Mouse (Mus musculus): Measurements from ENCODE around the gene Smim24. TPM values are rescaled to one million over a fixed set of nuclear protein-coding genes. Genes with fewer than 3 reads are reported as not detected.

The Smim24 gene
- polyA plus RNA-seq, 2 experiments: 4.3 to 7.8 TPM

GRCm38 (mm10) chr10:81407539-81408423 is 14.9 kb downstream of the Smim24 start:
- peak overlapping the region; percentile 12; the same call in 1 of the 2 replicates for H3K9ac ChIP-seq (ENCODE audit: low read depth, low read length, severe bottlenecking)
- peaks cover 71% of the 10 kb centered on the region for H3K36me3 ChIP-seq (ENCODE audit: control insufficient read depth, insufficient read depth, low read length)
- no peaks in the 10 kb centered on the region for H3K27me3 ChIP-seq (ENCODE audit: control insufficient read depth, insufficient read depth, low read length)
- peak overlapping the region; percentile 25; the same call in 1 of the 2 replicates for H3K4me2 ChIP-seq (replicated peaks; ENCODE audit: low read depth, low read length, severe bottlenecking)
- no peak for TF ChIP-seq POLR2A (IDR thresholded peaks at IDR 0.05; ENCODE audit: borderline replicate concordance, extremely low read depth, insufficient read depth, insufficient read length)
- H3K4me3 ChIP-seq (replicated peaks; ENCODE audit: low read length): peak overlapping the region; percentile 17; the same call in 1 of the 2 replicates
- DNase-seq (ENCODE audit: low spot score) (peak; percentile 85), ATAC-seq (ENCODE audit: low FRiP score, low read depth) (0 out of 2 replicates have a peak, but pooled peaks have one; percentile 21)
- peaks cover 56% of the 10 kb centered on the region for H3K4me1 ChIP-seq (ENCODE audit: control insufficient read depth, insufficient read depth, low read length)
- no peaks in the 10 kb centered on the region for H3K9me3 ChIP-seq (ENCODE audit: control insufficient read depth, low read length)
- no peak overlapping the region for H3K27ac ChIP-seq (replicated peaks; ENCODE audit: low read depth, low read length)
- WGBS: 20% methylated on average over 31 of the region's 31 CpGs

GRCm38 (mm10) chr10:81408424-81408729 is 15.5 kb downstream of the Smim24 start:
- no peaks in the 10 kb centered on the region for H3K9me3 ChIP-seq (ENCODE audit: control insufficient read depth, low read length)
- 52% methylated on average over 13 of the region's 13 CpGs for WGBS
- no peak for TF ChIP-seq POLR2A (IDR thresholded peaks at IDR 0.05; ENCODE audit: borderline replicate concordance, extremely low read depth, insufficient read depth, insufficient read length)
- no peaks in the 10 kb centered on the region for H3K27me3 ChIP-seq (ENCODE audit: control insufficient read depth, insufficient read depth, low read length)
- no peak for DNase-seq (ENCODE audit: low spot score)
- H3K9ac ChIP-seq (ENCODE audit: low read depth, low read length, severe bottlenecking): no peak overlapping the region
- H3K4me3 ChIP-seq (replicated peaks; ENCODE audit: low read length): no peak overlapping the region
- peaks cover 55% of the 10 kb centered on the region for H3K4me1 ChIP-seq (ENCODE audit: control insufficient read depth, insufficient read depth, low read length)
- H3K36me3 ChIP-seq (ENCODE audit: control insufficient read depth, insufficient read depth, low read length): peaks cover 70% of the 10 kb centered on the region
- no peak for ATAC-seq (ENCODE audit: low FRiP score, low read depth)
- H3K4me2 ChIP-seq (replicated peaks; ENCODE audit: low read depth, low read length, severe bottlenecking): no peak overlapping the region
- no peak overlapping the region for H3K27ac ChIP-seq (replicated peaks; ENCODE audit: low read depth, low read length)

DNA sequence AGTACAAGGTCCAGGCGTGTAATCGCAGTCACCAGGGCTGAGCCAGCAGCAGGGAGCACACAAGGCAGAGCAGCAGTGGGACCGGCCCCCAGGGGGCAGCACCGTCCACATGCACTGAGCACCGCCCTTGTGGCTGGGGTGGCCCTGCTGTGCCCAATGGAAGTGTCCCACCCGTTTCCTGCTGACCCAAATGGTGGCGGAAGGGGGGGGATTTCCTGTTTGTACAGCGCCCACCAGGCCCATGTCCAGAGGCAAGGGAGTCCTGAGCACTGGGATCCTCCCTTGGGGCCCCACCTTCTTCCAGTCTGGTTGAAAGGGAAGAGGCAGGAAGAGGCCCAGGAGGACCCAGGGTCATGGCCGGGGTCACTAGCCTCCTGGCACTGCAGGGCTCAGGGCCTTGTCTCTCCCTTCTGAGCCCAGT is 16.0 kb downstream of the Smim24 start:
- H3K27me3 ChIP-seq (ENCODE audit: control insufficient read depth, insufficient read depth, low read length): no peaks in the 10 kb centered on the region
- H3K9me3 ChIP-seq (ENCODE audit: control insufficient read depth, low read length): no peaks in the 10 kb centered on the region
- H3K4me2 ChIP-seq (replicated peaks; ENCODE audit: low read depth, low read length, severe bottlenecking): no peak overlapping the region
- WGBS: 11% methylated on average over 8 of the region's 9 CpGs
- DNase-seq (ENCODE audit: low spot score): peak; percentile 65
- H3K4me1 ChIP-seq (ENCODE audit: control insufficient read depth, insufficient read depth, low read length): peaks cover 58% of the 10 kb centered on the region
- TF ChIP-seq POLR2A (IDR thresholded peaks at IDR 0.05; ENCODE audit: borderline replicate concordance, extremely low read depth, insufficient read depth, insufficient read length): no peak
- H3K36me3 ChIP-seq (ENCODE audit: control insufficient read depth, insufficient read depth, low read length): peaks cover 68% of the 10 kb centered on the region
- ATAC-seq (ENCODE audit: low FRiP score, low read depth): 0 out of 2 replicates have a peak, but pooled peaks have one; percentile 13
- H3K9ac ChIP-seq (ENCODE audit: low read depth, low read length, severe bottlenecking): no peak overlapping the region
- no peak overlapping the region for H3K4me3 ChIP-seq (replicated peaks; ENCODE audit: low read length)
- H3K27ac ChIP-seq (replicated peaks; ENCODE audit: low read depth, low read length): no peak overlapping the region

DNA sequence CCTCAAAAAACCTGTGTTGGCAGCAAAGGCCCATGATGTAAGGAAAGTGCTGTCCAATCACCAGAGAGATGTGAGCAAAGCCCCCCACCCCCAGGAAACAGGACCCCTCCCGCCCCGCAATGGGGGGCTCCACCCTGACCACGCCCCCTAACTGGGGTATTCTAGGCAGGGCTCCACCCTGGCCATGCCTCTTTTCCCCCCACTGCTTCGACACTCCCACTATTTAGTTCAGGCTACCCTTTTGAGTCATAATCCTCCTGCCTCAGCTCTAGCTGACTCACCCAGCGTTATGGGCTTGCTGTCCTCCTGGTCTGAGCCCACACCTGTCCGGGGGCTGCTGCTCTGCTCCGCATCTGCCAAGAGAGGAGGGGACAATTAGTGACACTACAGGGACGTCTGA is 16.5 kb downstream of the Smim24 start:
- ATAC-seq (ENCODE audit: low FRiP score, low read depth) (peak; percentile 4; the same call in 1 of the 2 replicates), DNase-seq (ENCODE audit: low spot score) (no peak)
- Histone ChIP-seq H3K36me3 (ENCODE audit: control insufficient read depth, insufficient read depth, low read length) (peaks cover 63% of the 10 kb centered on the region), H3K4me1 (ENCODE audit: control insufficient read depth, insufficient read depth, low read length) (peaks cover 59% of the 10 kb centered on the region), H3K4me3 (replicated peaks; ENCODE audit: low read length) (no peak overlapping the region), H3K4me2 (replicated peaks; ENCODE audit: low read depth, low read length, severe bottlenecking) (no peak overlapping the region), H3K9ac (ENCODE audit: low read depth, low read length, severe bottlenecking) (no peak overlapping the region), H3K27ac (replicated peaks; ENCODE audit: low read depth, low read length) (no peak overlapping the region), H3K9me3 (ENCODE audit: control insufficient read depth, low read length) (no peaks in the 10 kb centered on the region), H3K27me3 (ENCODE audit: control insufficient read depth, insufficient read depth, low read length) (no peaks in the 10 kb centered on the region)
- WGBS: 23% methylated on average over 8 of the region's 8 CpGs
- no peak for TF ChIP-seq POLR2A (IDR thresholded peaks at IDR 0.05; ENCODE audit: borderline replicate concordance, extremely low read depth, insufficient read depth, insufficient read length)

GRCm38 (mm10) chr10:81410350-81410749 is 17.5 kb downstream of the Smim24 start:
- no peak overlapping the region for H3K9ac ChIP-seq (ENCODE audit: low read depth, low read length, severe bottlenecking)
- H3K36me3 ChIP-seq (ENCODE audit: control insufficient read depth, insufficient read depth, low read length): peaks cover 62% of the 10 kb centered on the region
- H3K4me1 ChIP-seq (ENCODE audit: control insufficient read depth, insufficient read depth, low read length): peaks cover 65% of the 10 kb centered on the region
- no peak for DNase-seq (ENCODE audit: low spot score)
- no peaks in the 10 kb centered on the region for H3K27me3 ChIP-seq (ENCODE audit: control insufficient read depth, insufficient read depth, low read length)
- no peak overlapping the region for H3K4me3 ChIP-seq (replicated peaks; ENCODE audit: low read length)
- no peak overlapping the region for H3K4me2 ChIP-seq (replicated peaks; ENCODE audit: low read depth, low read length, severe bottlenecking)
- H3K9me3 ChIP-seq (ENCODE audit: control insufficient read depth, low read length): no peaks in the 10 kb centered on the region
- no peak overlapping the region; the same call in 1 of the 2 replicates for H3K27ac ChIP-seq (replicated peaks; ENCODE audit: low read depth, low read length)
- TF ChIP-seq POLR2A (IDR thresholded peaks at IDR 0.05; ENCODE audit: borderline replicate concordance, extremely low read depth, insufficient read depth, insufficient read length): no peak
- 58% methylated on average over 4 of the region's 4 CpGs for WGBS
- ATAC-seq (ENCODE audit: low FRiP score, low read depth): no peak
